Mouse (Mus musculus) left cerebral cortex, adult 9 months (tissue): ENCODE measurements at regions not wholly inside any gene's neighbourhood (a gene's known extent, or its start where the extent isn't known, plus 50 kb on each side); places are given as distances from the start of the nearest gene placed in this dataset.
"Not testable (repeated sequence)": the region's sequence is repeated elsewhere in the genome, so short reads cannot be mapped to it uniquely, and the experiment has no call there.

Experiments used
- DNase-seq, 2 experiments: peaks; one replicate each; pipeline ENCODE4 v3.0.0; 2022; ENCODE audit warnings: low spot score in 2 of 2

GRCm38 (mm10) chr1:152241026-152241425, 145.5 kb downstream of the Tsen15 start:
- DNase-seq, result peak in 1 of 2 experiments; percentile 16

- DNase-seq, result no peak
Measured at GRCm38 (mm10) chr1:152239376-152239775, 147.1 kb downstream of the Tsen15 start.

DNA sequence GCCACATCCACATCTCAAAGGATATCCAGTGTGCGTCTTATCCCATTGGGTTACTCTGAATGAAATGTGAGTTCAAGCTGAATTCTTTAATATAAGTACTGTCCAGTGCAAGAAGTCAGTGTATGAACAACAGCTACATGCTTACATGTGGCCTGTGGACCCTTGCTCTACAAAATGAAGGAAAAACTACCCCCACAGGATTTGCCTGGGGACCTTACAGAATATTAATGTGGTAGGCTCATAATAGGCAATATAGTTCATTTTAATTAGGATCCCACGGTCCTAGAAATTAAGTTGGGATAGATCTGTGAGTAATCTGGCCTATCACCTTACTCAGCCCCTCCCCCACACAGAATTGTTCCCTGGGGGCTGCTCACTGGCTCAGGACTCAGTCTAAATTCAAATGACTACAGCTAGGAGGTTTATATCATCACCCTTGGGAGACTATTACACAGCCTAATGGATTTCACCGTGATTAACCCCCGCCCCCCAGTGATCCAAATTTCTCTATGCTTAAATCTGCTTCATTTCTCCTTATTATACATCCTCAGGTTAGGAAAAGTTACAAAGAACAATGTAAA, 145.4 kb upstream of the 1700025G04Rik start:
- DNase-seq, result no peak

DNA sequence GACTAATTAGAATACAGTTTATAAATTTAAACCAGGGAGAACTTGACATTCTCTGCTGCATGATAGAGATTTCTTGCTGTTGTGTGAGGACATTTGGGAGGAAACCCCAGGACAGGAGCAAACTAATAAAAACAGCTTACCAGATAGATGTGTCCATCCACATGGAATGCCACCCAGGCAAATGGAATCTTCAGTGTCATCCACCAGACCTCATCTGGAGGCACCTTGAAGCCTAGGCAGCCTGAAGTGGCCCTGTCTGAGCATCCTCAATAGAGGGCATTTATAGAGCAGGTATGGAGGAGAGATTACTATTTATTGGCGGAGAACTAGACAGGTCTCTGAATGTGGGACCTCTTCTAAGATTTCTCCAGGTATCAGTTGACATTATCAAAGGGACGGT, 144.8 kb upstream of the 1700025G04Rik start:
- no peak for DNase-seq

DNA sequence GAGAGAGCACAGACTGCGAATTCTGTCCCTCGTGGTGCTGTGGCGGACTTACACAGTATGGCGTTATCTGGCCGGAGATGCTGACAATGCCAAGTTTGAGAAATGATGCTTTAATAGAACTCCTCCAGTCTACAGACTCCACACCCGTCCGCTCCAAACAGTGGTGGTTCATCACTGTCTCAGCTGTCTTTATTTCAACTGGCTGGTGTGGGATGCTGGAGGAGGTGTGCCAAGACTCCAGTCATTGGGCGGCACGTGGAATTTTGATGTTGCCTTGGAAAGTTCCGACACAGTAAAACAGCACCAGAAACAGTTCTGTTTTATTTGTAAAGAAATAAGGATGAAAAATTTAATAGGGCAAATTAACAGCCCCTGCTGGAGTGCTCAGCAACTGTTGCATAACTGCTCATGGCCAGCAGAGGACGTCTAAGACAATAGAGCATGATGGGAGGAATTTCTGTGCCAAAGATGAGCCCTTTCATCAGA, 141.8 kb upstream of the 1700025G04Rik start:
- peak in 1 of 2 experiments; percentile 27 for DNase-seq

- no peak for DNase-seq
Measured at GRCm38 (mm10) chr1:152229709-152230108, 139.8 kb upstream of the 1700025G04Rik start.

- DNase-seq, result no peak
Measured at GRCm38 (mm10) chr1:152226049-152226448, 136.1 kb upstream of the 1700025G04Rik start.

- no peak for DNase-seq
Measured at GRCm38 (mm10) chr1:152223666-152224065, 133.7 kb upstream of the 1700025G04Rik start.

DNA sequence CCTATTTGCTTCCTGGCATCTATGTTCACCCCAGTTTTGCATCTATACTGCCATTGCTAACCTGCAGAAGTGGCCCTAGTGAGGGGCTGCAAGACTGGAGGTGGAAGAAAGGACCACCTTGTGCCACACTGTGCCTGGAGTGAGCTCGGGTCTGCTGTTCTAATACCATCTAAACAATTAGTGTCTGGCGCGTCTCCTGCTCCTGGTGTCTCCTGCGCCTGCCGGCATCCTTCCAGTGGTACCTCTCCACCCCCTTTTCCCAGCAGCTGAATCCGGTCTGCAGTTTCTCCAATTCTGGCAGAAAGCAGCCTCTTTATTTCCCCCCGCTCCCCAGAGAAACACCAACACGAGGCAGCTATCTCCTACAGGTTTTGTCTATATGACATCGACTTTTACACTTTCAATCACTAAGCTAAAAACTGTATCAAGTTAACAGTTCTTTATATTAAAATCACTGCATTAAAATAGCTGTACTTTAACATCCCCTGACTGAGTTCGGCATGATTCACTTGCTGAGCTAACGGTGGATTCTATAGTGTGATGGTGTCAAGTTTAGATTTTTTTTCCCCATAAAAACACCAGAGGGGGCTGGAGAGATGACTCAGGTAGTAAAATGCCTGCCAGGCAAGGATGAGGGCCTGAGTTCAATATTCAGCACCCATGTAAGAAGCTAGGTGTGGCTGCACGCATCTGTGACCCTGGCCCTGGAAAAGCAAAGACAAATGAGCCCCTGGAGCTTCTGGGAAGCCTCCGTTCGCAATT, 131.1 kb upstream of the 1700025G04Rik start:
- DNase-seq, result peak in 1 of 2 experiments; percentile 17

DNA sequence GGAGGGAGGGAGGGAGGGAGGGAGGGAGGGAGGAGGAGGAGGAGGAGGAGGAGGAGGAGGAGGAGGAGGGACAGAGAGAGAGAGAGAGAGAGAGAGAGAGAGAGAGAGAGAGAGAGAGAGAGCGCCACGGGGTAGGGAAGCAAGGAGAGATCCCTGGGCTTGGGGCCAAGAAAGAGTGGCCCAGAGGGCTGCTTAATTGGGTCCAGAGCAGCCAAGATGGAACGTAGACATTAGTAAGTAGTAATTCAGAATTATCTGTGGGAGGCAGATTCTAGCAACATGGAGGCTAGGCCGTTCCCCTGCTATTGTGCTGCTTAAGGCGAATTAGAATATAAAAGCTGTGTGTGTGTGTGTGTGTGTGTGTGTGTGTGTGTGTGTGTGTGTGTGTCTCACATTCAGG, 129.8 kb upstream of the 1700025G04Rik start:
- not testable (repeated sequence) for DNase-seq

- no peak for DNase-seq
Measured at GRCm38 (mm10) chr1:152217404-152217803, 127.5 kb upstream of the 1700025G04Rik start.

- no peak for DNase-seq
Measured at GRCm38 (mm10) chr1:152214376-152214775, 124.5 kb upstream of the 1700025G04Rik start.

GRCm38 (mm10) chr1:152203187-152203586, 113.3 kb upstream of the 1700025G04Rik start:
- no peak for DNase-seq

GRCm38 (mm10) chr1:152188700-152189099, 98.8 kb upstream of the 1700025G04Rik start:
- DNase-seq, result no peak

DNA sequence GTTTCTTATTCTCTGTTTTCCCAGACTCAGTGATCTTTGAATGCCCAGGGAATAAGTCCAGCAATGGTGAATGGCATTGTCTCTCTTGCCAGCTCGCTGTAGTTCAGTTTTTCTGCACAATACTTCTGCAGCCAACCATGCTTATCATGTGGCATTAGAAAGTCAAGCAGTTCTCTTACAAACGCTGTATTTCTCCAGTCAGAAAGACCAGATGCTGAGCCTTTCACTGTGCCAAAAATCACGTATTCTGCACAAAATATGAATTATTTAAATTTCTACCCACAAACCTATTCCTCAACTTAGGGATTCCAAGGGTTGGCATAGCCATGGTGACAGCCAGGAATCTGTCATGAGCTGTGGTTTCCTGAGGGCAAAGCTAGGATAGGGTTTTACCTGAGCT, 95.0 kb upstream of the 1700025G04Rik start:
- DNase-seq, result no peak

GRCm38 (mm10) chr1:152176267-152176970, 86.5 kb upstream of the 1700025G04Rik start:
- no peak for DNase-seq

GRCm38 (mm10) chr1:152175691-152176090, 85.8 kb upstream of the 1700025G04Rik start:
- no peak for DNase-seq

DNA sequence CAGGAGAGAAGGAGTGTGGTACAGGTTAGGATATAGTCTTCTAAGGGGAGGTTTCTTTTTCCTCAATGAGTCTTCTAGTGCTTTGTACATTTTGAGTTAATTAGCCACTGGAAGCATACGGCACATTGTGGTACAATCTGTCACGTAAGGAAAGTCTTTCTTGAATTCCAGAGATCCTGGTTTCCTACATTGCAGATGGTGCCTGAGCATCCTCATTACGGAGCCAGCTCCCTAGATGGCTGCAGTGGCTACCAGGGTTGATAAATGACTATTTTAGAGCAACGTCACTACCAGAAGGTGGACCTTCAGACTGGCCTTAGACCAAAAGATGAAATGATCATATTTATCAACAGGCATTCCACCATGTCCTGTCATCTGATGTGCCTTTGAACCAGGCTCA, 84.5 kb upstream of the 1700025G04Rik start:
- no peak for DNase-seq

- DNase-seq, result no peak
Measured at GRCm38 (mm10) chr1:152171034-152171790, 81.3 kb upstream of the 1700025G04Rik start.

- DNase-seq, result no peak
Measured at GRCm38 (mm10) chr1:152170583-152170982, 80.7 kb upstream of the 1700025G04Rik start.

GRCm38 (mm10) chr1:152169508-152169907, 79.6 kb upstream of the 1700025G04Rik start:
- no peak for DNase-seq

DNA sequence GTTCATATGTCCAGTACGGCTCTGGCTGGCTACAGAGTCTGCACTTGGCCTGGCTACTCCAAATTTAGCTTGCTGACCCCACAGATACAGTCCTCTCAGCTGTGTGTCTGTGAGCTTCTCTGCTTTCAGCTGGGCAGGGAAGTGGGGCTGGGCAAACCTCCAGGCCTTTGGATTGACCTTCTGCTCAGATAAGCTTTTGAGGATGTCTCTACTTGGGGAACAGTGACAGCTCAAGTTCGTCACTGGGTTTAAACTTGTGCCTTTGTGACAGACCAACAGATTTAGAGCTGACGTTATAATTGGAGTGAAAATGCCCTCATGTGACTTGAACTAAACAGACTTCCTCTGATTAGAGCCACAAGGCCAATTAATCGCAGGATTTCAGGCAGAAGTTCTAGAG, 78.4 kb upstream of the 1700025G04Rik start:
- peak; percentile 10 to 43 for DNase-seq
